ENCODE assay signal across 27 mouse cellular contexts in genomic region chr6:94957990-94958389, GRCm38 (mm10).
DNase-seq lines count a peak whose midpoint lies in the region; ATAC-seq lines count a peak whose summit lies in the region.
"Had no signal": no experiment of that assay in that cellular context is flagged by ENCODE, and none has a peak within 500 bp of the region (broad histone marks: within the 10 kb centered on the region; RNA-seq: fewer than 3 reads in every experiment).

No protein-coding gene starts in this region.

- H3K4me3 ChIP-seq in forebrain, embryonic 14.5 days (ENCODE audit: low read depth, low read length), result no peak overlapping the region
- H3K4me3 ChIP-seq in forebrain, embryonic 11.5 days (ENCODE audit: low read depth, low read length), result no peak overlapping the region
- no peak overlapping the region for H3K4me3 ChIP-seq in midbrain, embryonic 14.5 days (replicated peaks; ENCODE audit: low read depth, low read length)
- H3K4me3 ChIP-seq in midbrain, embryonic 16.5 days (ENCODE audit: low read depth, low read length), result no peak overlapping the region
- H3K4me3 ChIP-seq in hindbrain, embryonic 15.5 days, result no peak overlapping the region
- H3K4me3 ChIP-seq: gastrocnemius, adult 2 months; left cerebral cortex, adult 2 months; limb, embryonic 12.5 days; liver, embryonic 15.5 days; midbrain, embryonic 12.5 days; neural tube, embryonic 12.5 days had no signal

- H3K4me1 ChIP-seq in forebrain, embryonic 14.5 days (ENCODE audit: control insufficient read depth, insufficient read depth, low read length), result peaks cover 2% of the 10 kb centered on the region; the same call in 1 of the 2 replicates
- no peaks in the 10 kb centered on the region for H3K4me1 ChIP-seq in forebrain, embryonic 11.5 days (replicated peaks; ENCODE audit: control insufficient read depth, insufficient read depth, low read length)
- H3K4me1 ChIP-seq in midbrain, embryonic 14.5 days (ENCODE audit: control insufficient read depth, insufficient read depth, low read length), result no peaks in the 10 kb centered on the region
- no peaks in the 10 kb centered on the region for H3K4me1 ChIP-seq in midbrain, embryonic 16.5 days (ENCODE audit: control insufficient read depth, insufficient read depth, low read length)
- 0 out of 2 replicates have a peak, but pooled peaks cover 7% of the 10 kb centered on the region for H3K4me1 ChIP-seq in hindbrain, embryonic 15.5 days (replicated peaks)
- H3K4me1 ChIP-seq: liver, embryonic 15.5 days; neural tube, embryonic 12.5 days had no signal

- no peaks in the 10 kb centered on the region for H3K36me3 ChIP-seq in forebrain, embryonic 14.5 days (ENCODE audit: control insufficient read depth, insufficient read depth, low read length)
- no peaks in the 10 kb centered on the region for H3K36me3 ChIP-seq in forebrain, embryonic 11.5 days (ENCODE audit: control insufficient read depth, insufficient read depth, low read length)
- no peaks in the 10 kb centered on the region for H3K36me3 ChIP-seq in midbrain, embryonic 14.5 days (ENCODE audit: control insufficient read depth, insufficient read depth, low read length)
- no peaks in the 10 kb centered on the region for H3K36me3 ChIP-seq in midbrain, embryonic 16.5 days (ENCODE audit: control insufficient read depth, insufficient read depth, low read length)
- H3K36me3 ChIP-seq in hindbrain, embryonic 15.5 days, result no peaks in the 10 kb centered on the region
- H3K36me3 ChIP-seq: G1E; limb, embryonic 12.5 days; liver, embryonic 15.5 days; midbrain, embryonic 12.5 days; neural tube, embryonic 12.5 days had no signal

- peak; percentile 55 for DNase-seq in forebrain, embryonic 14.5 days (ENCODE audit: low spot score)
- DNase-seq in forebrain, embryonic 11.5 days (ENCODE audit: low spot score), result no peak
- DNase-seq in midbrain, embryonic 14.5 days, result peak; percentile 64
- DNase-seq in Muller cell, postnatal 12 days (ENCODE audit: inconsistent ontology term), result peak; percentile 58
- DNase-seq in kidney, postnatal 25 days, result no peak
- no peak for DNase-seq in ovary, postnatal 36 days (ENCODE audit: low spot score)
- DNase-seq: adrenal gland, postnatal 14 days; cerebellum, adult 2 months; cerebellum, postnatal 14 days; gastrocnemius, adult 2 months; heart, postnatal 14 days; kidney, adult 9 months; kidney, postnatal 10 days; lung, embryonic 14.5 days; lung, postnatal 14 days; right cerebral cortex, postnatal 25 days; thymus, postnatal 14 days had no signal

- no peak overlapping the region for H3K9ac ChIP-seq in forebrain, embryonic 14.5 days (ENCODE audit: low read length)
- H3K9ac ChIP-seq in forebrain, embryonic 11.5 days (ENCODE audit: low read length), result no peak overlapping the region
- H3K9ac ChIP-seq in midbrain, embryonic 14.5 days (replicated peaks; ENCODE audit: low read length), result no peak overlapping the region
- H3K9ac ChIP-seq in midbrain, embryonic 16.5 days (ENCODE audit: low read depth, low read length), result no peak overlapping the region
- H3K9ac ChIP-seq in hindbrain, embryonic 15.5 days, result no peak overlapping the region
- H3K9ac ChIP-seq: limb, embryonic 12.5 days; liver, embryonic 15.5 days; lung, embryonic 14.5 days; midbrain, embryonic 12.5 days; neural tube, embryonic 12.5 days had no signal

- ATAC-seq in forebrain, embryonic 14.5 days, result no peak
- no peak for ATAC-seq in forebrain, embryonic 11.5 days (replicated peaks; ENCODE audit: low FRiP score)
- no peak for ATAC-seq in midbrain, embryonic 14.5 days (ENCODE audit: low FRiP score, low TSS enrichment)
- ATAC-seq in midbrain, embryonic 16.5 days, result no peak
- ATAC-seq in hindbrain, embryonic 15.5 days (ENCODE audit: low FRiP score, low read depth), result no peak
- ATAC-seq: forebrain, embryonic 16.5 days; intestine, embryonic 16.5 days had no signal

- WGBS in forebrain, embryonic 14.5 days, result 56% methylated on average over 6 of the region's 6 CpGs
- 86% methylated on average over 6 of the region's 6 CpGs for WGBS in forebrain, embryonic 11.5 days
- 60% methylated on average over 6 of the region's 6 CpGs for WGBS in midbrain, embryonic 14.5 days
- 56% methylated on average over 6 of the region's 6 CpGs for WGBS in midbrain, embryonic 16.5 days
- 38% methylated on average over 6 of the region's 6 CpGs for WGBS in hindbrain, embryonic 15.5 days

- no peaks in the 10 kb centered on the region for H3K9me3 ChIP-seq in forebrain, embryonic 14.5 days (replicated peaks; ENCODE audit: control insufficient read depth, low read length)
- H3K9me3 ChIP-seq in forebrain, embryonic 11.5 days (ENCODE audit: control insufficient read depth, low read length), result no peaks in the 10 kb centered on the region; the same call in 1 of the 2 replicates
- no peaks in the 10 kb centered on the region for H3K9me3 ChIP-seq in midbrain, embryonic 14.5 days (ENCODE audit: control insufficient read depth, low read length)
- no peaks in the 10 kb centered on the region for H3K9me3 ChIP-seq in midbrain, embryonic 16.5 days (replicated peaks; ENCODE audit: control insufficient read depth, low read length, poor library complexity, severe bottlenecking)
- H3K9me3 ChIP-seq in hindbrain, embryonic 15.5 days, result no peaks in the 10 kb centered on the region
- H3K9me3 ChIP-seq: G1E; limb, embryonic 12.5 days; liver, embryonic 15.5 days; neural tube, embryonic 12.5 days had no signal

- H3K27ac ChIP-seq in forebrain, embryonic 14.5 days (ENCODE audit: low read depth, low read length), result no peak overlapping the region
- H3K27ac ChIP-seq in forebrain, embryonic 11.5 days (ENCODE audit: low read depth, low read length), result no peak overlapping the region
- H3K27ac ChIP-seq in midbrain, embryonic 14.5 days (replicated peaks; ENCODE audit: low read depth, low read length), result no peak overlapping the region
- no peak overlapping the region for H3K27ac ChIP-seq in midbrain, embryonic 16.5 days (ENCODE audit: low read length)
- H3K27ac ChIP-seq in hindbrain, embryonic 15.5 days (replicated peaks), result 0 out of 2 replicates have a peak overlapping the region, but pooled peaks have one; percentile 26
- H3K27ac ChIP-seq: gastrocnemius, adult 2 months; left cerebral cortex, adult 2 months; limb, embryonic 12.5 days; liver, embryonic 15.5 days; midbrain, embryonic 12.5 days; neural tube, embryonic 12.5 days had no signal

- no peaks in the 10 kb centered on the region for H3K27me3 ChIP-seq in forebrain, embryonic 14.5 days (replicated peaks; ENCODE audit: control insufficient read depth, insufficient read depth, low read length)
- no peaks in the 10 kb centered on the region for H3K27me3 ChIP-seq in forebrain, embryonic 11.5 days (ENCODE audit: control insufficient read depth, insufficient read depth, low read length)
- H3K27me3 ChIP-seq in midbrain, embryonic 14.5 days (ENCODE audit: control insufficient read depth, insufficient read depth, low read length), result no peaks in the 10 kb centered on the region
- no peaks in the 10 kb centered on the region for H3K27me3 ChIP-seq in midbrain, embryonic 16.5 days (ENCODE audit: control insufficient read depth, insufficient read depth, low read depth, low read length)
- no peaks in the 10 kb centered on the region for H3K27me3 ChIP-seq in hindbrain, embryonic 15.5 days
- H3K27me3 ChIP-seq: limb, embryonic 12.5 days; liver, embryonic 15.5 days; midbrain, embryonic 12.5 days; neural tube, embryonic 12.5 days had no signal

- H3K4me2 ChIP-seq in forebrain, embryonic 14.5 days (ENCODE audit: low read length), result no peak overlapping the region
- H3K4me2 ChIP-seq in forebrain, embryonic 11.5 days (ENCODE audit: low read depth, low read length, severe bottlenecking), result no peak overlapping the region
- H3K4me2 ChIP-seq in midbrain, embryonic 14.5 days (ENCODE audit: low read length), result no peak overlapping the region
- no peak overlapping the region for H3K4me2 ChIP-seq in midbrain, embryonic 16.5 days (ENCODE audit: low read length)
- no peak overlapping the region for H3K4me2 ChIP-seq in hindbrain, embryonic 15.5 days
- H3K4me2 ChIP-seq: limb, embryonic 12.5 days; liver, embryonic 15.5 days; lung, embryonic 14.5 days; midbrain, embryonic 12.5 days; neural tube, embryonic 12.5 days had no signal

Comparison
In these comparisons a context has a peak if more than half of its experiments do, and no peak if none do; other contexts are left out.
1. DNase-seq: peak in forebrain, embryonic 14.5 days (single experiment), midbrain, embryonic 14.5 days (single experiment) and Muller cell, postnatal 12 days (single experiment); none in forebrain, embryonic 11.5 days (single experiment), kidney, postnatal 25 days (0 of 2) and ovary, postnatal 36 days (single experiment).